Mouse (Mus musculus) heart, adult 2 months (tissue): Measurements from ENCODE around the gene Pheta2. TPM values are rescaled to one million over a fixed set of nuclear protein-coding genes. Genes with fewer than 3 reads are reported as not detected.

Experiments
- DNase-seq, 2 experiments: peaks; one replicate each; pipeline ENCODE4 v3.0.0; 2021
- H3K27ac ChIP-seq: fragments of 200-600 bp; 2 replicates; pipeline ENCODE4 v1.8.1; 2022
- H3K27me3 ChIP-seq: fragments of 200-500 bp; 2 replicates; pipeline ENCODE4 v1.6.1; 2012; ENCODE audit warnings: mild to moderate bottlenecking, low read length, inconsistent platforms, mixed read lengths; ENCODE audit not compliant: control insufficient read depth, insufficient read depth
- H3K36me3 ChIP-seq: fragments of 200-500 bp; 2 replicates; pipeline ENCODE4 v1.6.1; 2012; ENCODE audit warnings: low read length, inconsistent platforms; ENCODE audit not compliant: control insufficient read depth, insufficient read depth
- H3K4me1 ChIP-seq: fragments of 200-500 bp; 2 replicates; pipeline ENCODE4 v1.6.1; 2011; ENCODE audit warnings: low read length; ENCODE audit not compliant: control insufficient read depth, insufficient read depth
- H3K4me3 ChIP-seq: fragments of 200-600 bp; 2 replicates; pipeline ENCODE4 v1.8.1; 2022
- H3K79me2 ChIP-seq: fragments of 200-500 bp; replicated peaks from 2 replicates; pipeline ENCODE4 v1.6.1; 2012; ENCODE audit warnings: mild to moderate bottlenecking, inconsistent platforms, low read length, moderate library complexity, mixed read lengths; ENCODE audit not compliant: control insufficient read depth, insufficient read depth
- H3K9ac ChIP-seq: fragments of 200-500 bp; 2 replicates; pipeline ENCODE4 v1.6.1; 2012; ENCODE audit warnings: low read depth, mild to moderate bottlenecking, control low read depth, inconsistent platforms, low read length, mixed read lengths
- CTCF ChIP-seq: fragments of 200-600 bp; IDR thresholded peaks from 2 replicates; pipeline ENCODE4 v1.8.1; 2022; ENCODE audit warnings: antibody characterized with exemption, mild to moderate bottlenecking, moderate library complexity
- EP300 ChIP-seq: fragments of 200-500 bp; IDR thresholded peaks from 2 replicates; pipeline ENCODE4 v1.6.1; 2011; ENCODE audit warnings: low read depth, low read length, control low read depth; ENCODE audit not compliant: insufficient read depth
- POLR2A ChIP-seq: fragments of 200-500 bp; IDR thresholded peaks from 2 replicates; pipeline ENCODE4 v1.6.1; 2011; ENCODE audit warnings: mild to moderate bottlenecking, low read depth, low read length, control low read depth; ENCODE audit not compliant: insufficient read depth
- WGBS: fragments of 180-500 bp; shearing (Covaris S2); methylation state at CpG from one replicate; pipeline ENCODE4 v1.1.7; 2018; 5-methylcytosine and 5-hydroxymethylcytosine counted together
- intact Hi-C: fragments of 180-260 bp; cut with DNase I; formaldehyde crosslinking; loops from one replicate; pipeline ENCODE4 v1.15.1; 2025
- long read RNA-seq: library from polyadenylated mRNA; stranded (forward); transcript quantifications from one replicate; pipeline ENCODE4 v2.0.0, GENCODE M21; 2021
- polyA plus RNA-seq: library from polyadenylated mRNA; depleted of rRNA; stranded (reverse); fragments of >200 nt; gene quantifications from 2 replicates; pipeline ENCODE4 v1.2.3, GENCODE M21; 2012; rRNA removed
- total RNA-seq, 2 experiments: library from RNA; stranded (reverse); gene quantifications; 2 replicates each; pipeline ENCODE4 v1.2.3; 2021

Pheta2 gene
- total RNA-seq, result 1 to 10 TPM in 1 of 2 experiments, under 1 TPM in 1; 0.70 to 1.2 TPM
- polyA plus RNA-seq, result 0.76 and 1.3 TPM in 2 replicates
- long read RNA-seq, partial matches to known transcripts, result 0 of 1 reads
- long read RNA-seq, other reads (novel, unspliced or antisense), result 0 of 1 reads

GRCm38 (mm10) chr15:82338593-82339112 lies at the start of gene Pheta2, which contains the start of the genes Naga and Smdt1:
Gene Pheta2 (plus strand): TSS chr15:82338942.
Gene Naga (minus strand): TSS chr15:82338925.
Gene Smdt1 (plus strand): TSS chr15:82338959.
- WGBS, result under 1% methylated on average over 41 of the region's 41 CpGs
- no peaks in the 10 kb centered on the region for H3K79me2 ChIP-seq
- no peaks in the 10 kb centered on the region for H3K27me3 ChIP-seq
- H3K36me3 ChIP-seq, result no peaks in the 10 kb centered on the region
- intact Hi-C loops, result loop anchor here (5.0 kb wide), 1 partner anchor 71 kb away; no protein-coding TSS in a partner anchor
- peak within 1 kb of the TSS; percentile 81 for H3K27ac ChIP-seq
- peak within 1 kb of the TSS; percentile 69 for H3K9ac ChIP-seq
- H3K4me1 ChIP-seq, result peaks cover 7% of the 10 kb centered on the region
- peak; percentile 98 to 99 for DNase-seq
- TF ChIP-seq POLR2A (peak; percentile 70), CTCF (peak; percentile 42), EP300 (0 out of 2 replicates have a peak, but pooled peaks have one; percentile 13)
- H3K4me3 ChIP-seq, result peak within 1 kb of the TSS; percentile 72

DNA sequence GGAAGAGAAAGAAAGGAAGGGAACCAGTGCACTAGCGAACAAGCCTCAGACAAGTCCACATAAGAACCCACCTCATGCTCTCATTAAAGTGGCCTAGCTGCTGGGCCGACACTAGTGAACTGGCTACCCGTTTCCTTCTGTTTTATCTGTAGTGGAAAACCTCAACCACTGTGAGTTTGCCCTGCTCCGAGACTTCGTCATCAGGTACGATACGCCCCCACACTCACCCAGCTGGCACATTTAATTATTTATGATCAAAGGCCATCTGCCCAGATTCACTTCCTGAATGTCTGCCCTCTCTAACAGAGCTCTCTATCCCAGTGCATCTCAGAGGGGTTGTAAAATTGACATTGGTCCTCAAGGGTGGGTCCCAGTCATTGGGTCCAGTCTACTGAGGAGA lies 48.5 kb upstream of the Pheta2 start:
- no peak overlapping the region for H3K27ac ChIP-seq
- H3K79me2 ChIP-seq, result no peaks in the 10 kb centered on the region
- no peak overlapping the region for H3K4me3 ChIP-seq
- H3K36me3 ChIP-seq, result no peaks in the 10 kb centered on the region
- H3K27me3 ChIP-seq, result no peaks in the 10 kb centered on the region
- intact Hi-C loops, result no loop called here
- no peak for DNase-seq
- TF ChIP-seq POLR2A (no peak), CTCF (no peak), EP300 (no peak)
- H3K4me1 ChIP-seq, result no peaks in the 10 kb centered on the region
- 83% methylated on average over 7 of the region's 7 CpGs for WGBS
- H3K9ac ChIP-seq, result no peak overlapping the region

DNA sequence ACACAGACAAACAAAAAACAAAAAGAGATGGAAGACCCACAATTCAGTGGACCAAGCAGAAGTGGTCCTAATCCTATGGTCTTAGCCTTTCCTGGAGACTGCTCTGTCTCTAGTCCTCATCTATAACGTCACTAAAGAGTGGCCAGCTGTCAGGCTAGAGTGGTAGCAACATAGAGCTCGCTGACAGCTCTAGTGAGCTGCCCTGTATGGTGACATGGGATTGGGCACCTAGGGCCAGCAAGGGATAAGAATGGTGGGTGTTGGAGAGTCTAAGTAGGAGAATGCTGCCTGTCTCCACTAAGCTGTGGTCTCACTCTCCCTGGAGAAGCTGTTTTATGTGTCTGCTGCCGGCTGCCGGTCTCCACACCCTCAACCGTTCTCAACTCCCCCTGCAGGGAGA lies 45.9 kb upstream of the Pheta2 start:
- H3K79me2 ChIP-seq, result no peaks in the 10 kb centered on the region
- H3K9ac ChIP-seq, result no peak overlapping the region
- no peak for TF ChIP-seq POLR2A
- no peak for TF ChIP-seq EP300
- no peak for TF ChIP-seq CTCF
- intact Hi-C loops, result no loop called here
- no peaks in the 10 kb centered on the region for H3K27me3 ChIP-seq
- no peaks in the 10 kb centered on the region for H3K4me1 ChIP-seq
- no peaks in the 10 kb centered on the region for H3K36me3 ChIP-seq
- DNase-seq, result no peak
- H3K4me3 ChIP-seq, result no peak overlapping the region
- WGBS, result 27% methylated on average over 5 of the region's 5 CpGs
- no peak overlapping the region for H3K27ac ChIP-seq

DNA sequence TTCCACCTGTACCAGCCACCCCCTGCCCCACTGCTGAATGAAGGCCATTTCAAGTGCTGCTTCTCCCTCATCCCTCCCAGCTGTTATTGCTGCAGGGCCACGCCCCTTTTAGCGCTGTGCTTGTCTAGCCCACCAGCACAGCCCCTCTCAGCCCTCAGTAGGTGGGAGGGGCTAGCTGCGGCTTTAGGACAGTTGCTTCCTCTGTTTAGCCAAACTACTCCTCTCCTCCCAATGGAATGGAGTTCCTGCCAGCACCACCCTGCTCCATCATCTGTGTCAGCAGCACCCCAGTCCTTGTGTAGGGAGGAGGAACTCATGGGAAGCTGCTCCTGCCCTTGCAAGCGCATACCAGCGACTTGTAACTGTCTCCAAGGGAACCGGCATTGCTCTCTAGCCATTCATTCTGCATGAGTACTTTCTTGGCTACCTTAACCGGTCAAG lies 45.5 kb upstream of the Pheta2 start:
- Histone ChIP-seq H3K4me3 (no peak overlapping the region), H3K4me1 (no peaks in the 10 kb centered on the region), H3K36me3 (no peaks in the 10 kb centered on the region), H3K27ac (no peak overlapping the region), H3K27me3 (no peaks in the 10 kb centered on the region), H3K9ac (no peak overlapping the region), H3K79me2 (no peaks in the 10 kb centered on the region)
- 18% methylated on average over 7 of the region's 7 CpGs for WGBS
- DNase-seq, result no peak
- intact Hi-C loops, result no loop called here
- no peak for TF ChIP-seq EP300
- no peak for TF ChIP-seq CTCF
- TF ChIP-seq POLR2A, result no peak

- WGBS, result 35% methylated on average over 8 of the region's 8 CpGs
- no peak for DNase-seq
These were observed 44.7 kb upstream of the Pheta2 start for GRCm38 (mm10) chr15:82294059-82294458.

DNA sequence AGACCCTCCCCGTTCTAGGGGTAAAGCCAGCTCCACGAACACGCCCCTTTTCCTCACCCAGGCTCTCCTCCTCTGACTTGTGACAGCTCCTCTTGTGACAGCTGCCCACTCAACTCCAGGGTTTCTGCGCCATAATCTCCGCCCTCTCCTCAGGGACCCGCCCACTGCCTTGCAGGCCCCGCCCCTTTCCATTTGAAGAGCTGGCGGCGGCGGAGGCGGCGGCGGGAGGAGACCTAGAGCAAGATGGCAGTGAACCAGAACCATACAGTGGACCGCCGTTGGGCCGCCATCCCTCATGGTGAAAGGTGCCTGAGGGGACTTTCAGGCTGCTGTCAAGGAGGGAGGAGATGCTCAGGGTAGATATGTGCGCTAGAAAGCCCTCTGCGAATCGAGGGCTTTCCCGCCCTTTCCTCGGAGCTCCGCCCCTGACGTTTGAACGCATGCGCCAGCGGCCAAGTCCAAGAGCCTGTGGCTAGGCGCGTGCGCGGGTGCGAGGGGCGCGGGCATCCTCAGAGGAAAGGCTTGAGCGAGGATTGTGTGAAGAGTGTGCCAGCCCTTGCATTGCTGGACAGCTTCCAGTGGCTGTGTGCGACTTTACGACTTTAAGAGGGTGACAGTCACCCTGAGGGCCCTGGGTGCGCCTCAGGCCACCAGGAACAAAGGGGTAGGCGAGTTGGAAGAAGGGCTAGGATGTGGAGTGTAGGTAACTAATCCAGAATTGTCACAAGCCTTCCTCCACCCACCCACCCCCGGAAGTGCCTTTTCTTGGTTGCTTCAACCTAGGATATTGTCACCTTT lies 39.8 kb upstream of the Pheta2 start, which contains the start of gene Wbp2nl:
Wbp2nl (plus strand) TSS at position 191 of the 798 bp plus-strand sequence.
- WGBS, result 45% methylated on average over 39 of the region's 39 CpGs
- TF ChIP-seq EP300, result no peak
- no peak for TF ChIP-seq CTCF
- TF ChIP-seq POLR2A, result no peak

More at GRCm38 (mm10) chr15:82294059-82294458, 44.7 kb upstream of the Pheta2 start:
- H3K4me1 ChIP-seq, result no peaks in the 10 kb centered on the region
- no peak overlapping the region for H3K9ac ChIP-seq
- intact Hi-C loops, result no loop called here
- peaks cover under 1% of the 10 kb centered on the region; the same call in 1 of the 2 replicates for H3K27me3 ChIP-seq
- no peaks in the 10 kb centered on the region for H3K36me3 ChIP-seq
- no peak overlapping the region for H3K4me3 ChIP-seq
- no peaks in the 10 kb centered on the region for H3K79me2 ChIP-seq
- no peak overlapping the region for H3K27ac ChIP-seq
- no peak for TF ChIP-seq EP300
- no peak for TF ChIP-seq POLR2A
- TF ChIP-seq CTCF, result peak; percentile 56

More for the DNA sequence above, 39.8 kb upstream of the Pheta2 start, which contains the start of gene Wbp2nl:
- Histone ChIP-seq H3K27ac (no peak within 1 kb of the TSS), H3K79me2 (no peaks in the 10 kb centered on the region), H3K27me3 (peaks cover 3% of the 10 kb centered on the region; the same call in 1 of the 2 replicates), H3K4me1 (no peaks in the 10 kb centered on the region), H3K4me3 (no peak within 1 kb of the TSS), H3K36me3 (no peaks in the 10 kb centered on the region), H3K9ac (no peak within 1 kb of the TSS)
- no peak for DNase-seq
- intact Hi-C loops, result no loop called here
